Mouse (Mus musculus) kidney, adult 18-20 months (tissue): ENCODE data around the gene Prcc.
"Not testable (repeated sequence)": the region's sequence is repeated elsewhere in the genome, so short reads cannot be mapped to it uniquely, and the experiment has no call there.

ENCODE experiments used
- DNase-seq: peaks from one replicate; pipeline ENCODE4 v3.0.0; 2021

The Prcc gene

GRCm38 (mm10) chr3:87844981-87845380 is 40.4 kb downstream of the Prcc start:
- no peak for DNase-seq

- no peak for DNase-seq
Observed at GRCm38 (mm10) chr3:87840858-87841257, 44.5 kb downstream of the Prcc start.

GRCm38 (mm10) chr3:87838622-87839021 is 46.8 kb downstream of the Prcc start:
- DNase-seq: peak; percentile 81

GRCm38 (mm10) chr3:87833482-87833881 is 51.9 kb downstream of the Prcc start:
- peak; percentile 25 for DNase-seq

- DNase-seq: no peak
Observed at GRCm38 (mm10) chr3:87832109-87832859, 53.1 kb downstream of the Prcc start.

- no peak for DNase-seq
Observed at GRCm38 (mm10) chr3:87829025-87829424, 56.4 kb downstream of the Prcc start.

GRCm38 (mm10) chr3:87828435-87828834 is 57.0 kb downstream of the Prcc start:
- DNase-seq: no peak

GRCm38 (mm10) chr3:87824206-87824605 is 61.2 kb downstream of the Prcc start, which contains the start of gene Pear1:
Gene Pear1, minus strand, starts transcription at chr3:87824306.
- DNase-seq: not testable (repeated sequence)

GRCm38 (mm10) chr3:87818226-87818625 is 67.2 kb downstream of the Prcc start:
- no peak for DNase-seq

- DNase-seq: peak; percentile 79
Observed at GRCm38 (mm10) chr3:87816646-87817093, 68.7 kb downstream of the Prcc start.

GRCm38 (mm10) chr3:87816166-87816565 is 69.2 kb downstream of the Prcc start:
- DNase-seq: no peak

GRCm38 (mm10) chr3:87812873-87813272 is 72.5 kb downstream of the Prcc start:
- no peak for DNase-seq

- no peak for DNase-seq
Observed at GRCm38 (mm10) chr3:87812413-87812812, 73.0 kb downstream of the Prcc start.

GRCm38 (mm10) chr3:87811297-87811696 is 74.1 kb downstream of the Prcc start:
- DNase-seq: no peak

- DNase-seq: no peak
Observed at GRCm38 (mm10) chr3:87809322-87809962, 76.0 kb downstream of the Prcc start.
